Mouse (Mus musculus): Measurements from ENCODE around the gene Asz1. TPM values are rescaled to one million over a fixed set of nuclear protein-coding genes. Genes with fewer than 3 reads are reported as not detected.

Gene Asz1
- polyA plus RNA-seq, 1 experiment from 2014 or later: not detected

DNA sequence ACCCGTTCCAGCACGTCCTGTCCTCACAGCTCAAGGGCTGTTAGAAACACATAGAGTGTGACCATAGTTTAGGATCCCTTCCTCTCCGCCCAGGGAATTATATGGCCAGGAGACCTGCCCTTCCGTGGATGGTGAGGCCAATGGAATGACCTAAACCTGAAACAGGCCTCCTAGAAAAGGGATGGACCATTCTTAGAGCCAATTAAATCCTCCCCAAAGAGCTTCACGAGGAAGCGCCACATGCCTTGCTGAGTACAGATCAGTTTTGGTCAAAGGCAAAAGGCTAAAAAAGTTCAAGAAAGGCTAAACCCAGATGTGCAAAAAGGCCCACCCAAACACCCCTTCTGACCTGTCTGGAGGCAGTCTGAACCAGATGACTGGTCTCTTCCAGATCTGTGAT is 76.6 kb downstream of the Asz1 start:
- Histone ChIP-seq H3K79me2 (ENCODE audit: inconsistent target) (no peaks in the 10 kb centered on the region), H3K27ac (no peak overlapping the region), H3K4me3 (ENCODE audit: inconsistent target) (no peak overlapping the region), H3K36me3 (ENCODE audit: inconsistent target) (no peaks in the 10 kb centered on the region)
- 30% methylated on average over 6 of the region's 6 CpGs for WGBS (ENCODE audit: missing documents)

DNA sequence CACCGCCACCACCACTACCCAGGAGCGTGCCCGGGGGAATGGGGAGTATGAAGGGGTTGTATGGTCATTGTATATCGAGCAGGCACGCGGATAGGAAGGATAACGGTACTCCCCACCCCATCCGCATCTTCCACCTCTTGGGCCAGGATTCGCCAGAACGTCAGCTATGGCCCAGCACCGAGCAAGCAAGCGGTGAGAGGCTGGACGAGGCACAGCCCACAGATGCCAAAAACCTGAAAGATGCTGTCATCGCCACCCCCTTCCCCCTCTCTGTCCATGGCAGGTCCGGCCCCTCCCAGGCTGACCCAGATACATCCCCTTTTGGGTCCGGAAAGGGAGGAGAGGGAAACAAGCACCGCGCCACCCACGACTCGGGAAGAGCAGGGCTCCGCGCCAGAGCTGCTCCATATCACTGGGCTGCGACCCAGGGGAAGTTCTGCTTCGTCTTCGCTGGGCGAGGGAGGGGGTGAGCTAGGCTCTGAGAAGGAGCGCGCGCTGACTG is 77.3 kb downstream of the Asz1 start:
- no peaks in the 10 kb centered on the region for H3K79me2 ChIP-seq (ENCODE audit: inconsistent target)
- no peak overlapping the region for H3K4me3 ChIP-seq (ENCODE audit: inconsistent target)
- no peak overlapping the region for H3K27ac ChIP-seq
- no peaks in the 10 kb centered on the region for H3K36me3 ChIP-seq (ENCODE audit: inconsistent target)
- 3% methylated on average over 29 of the region's 29 CpGs for WGBS (ENCODE audit: missing documents)

DNA sequence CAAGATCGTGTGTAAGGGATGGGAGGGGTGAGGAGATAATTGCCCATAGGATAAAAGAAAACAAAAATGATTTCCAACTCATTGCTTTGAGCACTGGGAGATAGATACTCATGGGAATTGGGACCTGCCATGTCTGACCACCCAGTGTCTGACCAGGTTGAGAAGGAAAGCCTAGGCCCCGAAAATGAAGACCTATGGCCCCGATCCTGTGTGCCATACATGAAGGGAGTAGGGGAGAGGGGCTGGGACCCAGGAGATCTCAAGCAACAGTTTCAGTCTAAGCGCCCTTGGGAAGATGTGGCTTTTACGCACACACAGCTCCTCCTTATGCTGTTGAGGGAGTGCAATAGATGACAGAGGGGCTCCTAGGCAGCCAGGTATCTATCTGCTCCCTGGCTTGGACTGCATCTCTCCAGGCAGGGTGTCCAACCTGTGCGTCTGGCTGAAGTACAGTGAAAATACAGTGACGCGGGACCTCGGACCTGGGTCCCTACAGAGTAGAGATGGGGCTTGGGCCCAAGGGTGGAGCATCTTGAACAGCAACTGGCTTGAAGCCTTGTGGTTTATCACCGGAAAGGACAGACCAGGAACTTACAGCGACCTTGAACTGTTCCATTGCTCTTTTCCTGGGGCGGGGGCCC is 77.9 kb downstream of the Asz1 start:
- Histone ChIP-seq H3K79me2 (ENCODE audit: inconsistent target) (no peaks in the 10 kb centered on the region), H3K4me3 (ENCODE audit: inconsistent target) (no peak overlapping the region), H3K36me3 (ENCODE audit: inconsistent target) (no peaks in the 10 kb centered on the region), H3K27ac (no peak overlapping the region)
- 12% methylated on average over 12 of the region's 12 CpGs for WGBS (ENCODE audit: missing documents)

DNA sequence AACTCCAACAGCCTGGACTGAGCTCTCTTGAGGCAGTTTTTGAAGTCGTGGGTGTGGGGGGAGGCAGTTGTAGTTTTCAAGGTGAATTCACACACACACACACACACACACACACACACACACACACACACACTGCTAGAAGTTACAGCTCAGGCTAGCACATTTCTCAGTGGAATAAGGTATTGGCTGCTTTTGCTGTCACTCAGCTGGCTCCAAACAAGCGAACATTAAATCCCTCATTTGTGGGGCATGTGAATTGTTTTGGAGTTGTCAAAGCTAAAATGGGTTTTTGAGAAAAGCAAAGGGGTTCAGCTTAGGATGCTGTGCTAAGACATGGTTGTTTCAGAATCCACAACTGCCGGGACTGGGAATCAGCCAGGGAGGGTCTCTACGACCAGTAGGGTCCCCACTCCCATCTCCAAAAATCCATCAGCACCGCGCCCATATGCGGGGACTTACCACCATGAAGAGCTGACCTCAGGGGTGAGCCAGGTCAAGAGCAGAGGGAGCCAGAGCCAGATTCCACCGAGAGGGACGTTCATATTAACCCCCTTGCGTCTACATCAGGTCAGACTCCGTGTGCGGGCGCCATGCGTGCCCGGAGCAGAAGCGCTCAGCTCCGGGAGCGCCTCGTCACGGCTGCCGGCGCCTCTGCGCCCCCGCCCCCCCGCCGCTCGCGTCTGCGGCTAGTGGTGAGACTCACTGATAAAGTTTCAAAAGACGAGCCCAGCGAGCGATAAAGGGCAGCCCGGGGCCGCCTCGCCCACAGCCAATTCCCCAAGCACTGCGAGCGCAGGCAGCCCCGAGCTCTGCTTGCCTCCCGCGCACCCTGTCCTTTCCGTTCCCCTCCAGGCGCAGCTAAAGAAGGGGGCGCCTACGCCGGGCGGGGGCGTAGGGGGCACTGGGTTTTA is 78.9 kb downstream of the Asz1 start, which contains the start of gene Wnt2:
TSS of gene Wnt2 (minus strand) at position 840 of the 911 bp plus-strand sequence.
- 3% methylated on average over 43 of the region's 47 CpGs for WGBS (ENCODE audit: missing documents)
- Histone ChIP-seq H3K79me2 (ENCODE audit: inconsistent target) (no peaks in the 10 kb centered on the region), H3K27ac (no peak within 1 kb of the TSS), H3K4me3 (ENCODE audit: inconsistent target) (no peak within 1 kb of the TSS), H3K36me3 (ENCODE audit: inconsistent target) (no peaks in the 10 kb centered on the region)

DNA sequence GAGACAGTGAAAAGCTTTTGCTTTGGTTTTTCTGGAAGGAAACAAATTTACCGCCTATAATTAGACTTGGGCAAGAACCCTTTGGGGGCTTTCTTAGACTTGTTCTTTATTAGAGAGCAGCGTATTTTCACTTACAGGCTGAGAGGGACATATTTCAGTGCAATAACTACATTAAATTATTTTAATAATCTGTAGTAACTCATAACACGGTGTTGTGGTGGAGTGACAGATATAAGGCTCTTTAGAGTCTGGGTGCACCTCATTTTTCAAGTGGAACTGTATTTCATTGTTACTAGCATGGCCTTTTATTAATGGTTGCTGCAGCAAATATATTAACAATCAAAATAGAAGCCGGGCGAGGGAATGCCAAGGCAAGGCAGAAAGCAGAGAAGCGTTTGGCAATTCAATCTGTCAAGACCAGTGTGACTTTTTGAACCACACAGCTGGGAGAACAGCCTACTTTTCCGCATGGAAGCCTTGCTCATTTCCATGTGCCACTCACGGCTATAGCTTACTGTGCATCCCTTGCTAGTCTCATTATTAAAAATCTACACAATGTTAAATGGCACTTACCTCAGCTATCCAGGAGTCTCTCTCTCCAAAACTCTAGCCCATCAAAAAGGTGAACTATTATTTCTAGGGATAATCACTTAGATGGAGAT is 84.6 kb downstream of the Asz1 start:
- Histone ChIP-seq H3K36me3 (ENCODE audit: inconsistent target) (no peaks in the 10 kb centered on the region), H3K79me2 (ENCODE audit: inconsistent target) (no peaks in the 10 kb centered on the region), H3K27ac (no peak overlapping the region), H3K4me3 (ENCODE audit: inconsistent target) (no peak overlapping the region)
- 93% methylated on average over 8 of the region's 8 CpGs for WGBS (ENCODE audit: missing documents)

DNA sequence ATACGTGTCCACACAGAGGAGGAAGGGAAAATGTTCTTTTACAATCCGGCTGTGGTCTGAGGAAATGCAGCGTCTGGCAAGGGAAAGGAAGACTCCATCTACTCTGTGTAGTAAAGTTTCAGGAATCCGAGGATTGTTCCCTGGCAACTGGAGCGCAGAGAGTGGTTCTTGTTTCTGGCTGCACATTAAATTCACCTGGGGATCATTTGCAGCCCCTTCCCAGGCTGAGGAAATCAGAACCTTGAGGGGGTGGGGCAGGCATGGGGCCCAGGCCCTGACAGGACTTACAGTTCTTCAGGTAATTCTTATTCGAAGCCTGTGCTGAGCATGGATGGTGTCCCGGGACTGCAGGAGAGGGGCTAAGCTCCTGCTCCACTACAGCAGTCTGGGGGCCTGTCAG is 95.5 kb downstream of the Asz1 start:
- WGBS (ENCODE audit: missing documents): 82% methylated on average over 7 of the region's 7 CpGs
- Histone ChIP-seq H3K4me3 (ENCODE audit: inconsistent target) (no peak overlapping the region), H3K27ac (no peak overlapping the region), H3K36me3 (ENCODE audit: inconsistent target) (no peaks in the 10 kb centered on the region), H3K79me2 (ENCODE audit: inconsistent target) (no peaks in the 10 kb centered on the region)

DNA sequence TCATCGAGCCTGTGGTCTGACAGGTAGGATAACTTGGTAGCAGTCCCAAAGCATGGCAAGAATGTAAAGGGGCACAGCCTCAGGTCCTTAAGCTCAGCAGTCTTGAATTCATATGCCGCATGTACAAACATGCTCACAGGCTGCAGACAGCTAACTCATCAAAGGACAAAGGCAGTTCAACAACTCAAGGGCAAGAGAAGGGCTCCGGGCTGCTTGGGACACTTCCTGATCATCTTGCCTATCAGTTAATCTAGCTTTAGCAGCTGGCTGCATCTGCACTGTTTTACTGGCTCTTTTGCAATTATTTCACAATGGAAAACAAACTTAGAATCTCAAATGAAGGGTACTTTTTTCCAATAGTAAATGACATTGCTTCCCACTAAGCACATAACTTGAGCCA is 101.5 kb downstream of the Asz1 start:
- 66% methylated on average over 3 of the region's 3 CpGs for WGBS (ENCODE audit: missing documents)
- Histone ChIP-seq H3K27ac (no peak overlapping the region), H3K79me2 (ENCODE audit: inconsistent target) (no peaks in the 10 kb centered on the region), H3K36me3 (ENCODE audit: inconsistent target) (no peaks in the 10 kb centered on the region), H3K4me3 (ENCODE audit: inconsistent target) (no peak overlapping the region)

DNA sequence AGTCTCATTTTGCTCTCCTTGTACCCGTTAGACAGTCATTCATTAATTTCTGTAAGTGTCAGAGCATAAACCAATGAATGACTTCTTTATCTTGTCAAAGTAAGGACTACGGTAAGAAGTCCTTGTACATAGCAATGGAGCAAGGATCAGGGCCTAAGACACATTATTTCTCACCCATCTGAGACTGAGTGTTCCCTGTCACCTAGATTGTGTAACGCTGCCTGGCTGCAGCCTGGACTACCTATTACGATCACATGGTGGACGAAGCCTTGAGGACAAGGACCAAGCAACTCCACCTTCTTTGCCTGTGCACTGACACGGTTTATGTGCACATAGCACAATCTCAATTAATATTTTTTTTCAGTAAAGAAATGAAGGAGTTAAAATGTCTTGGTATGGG is 106.8 kb downstream of the Asz1 start:
- H3K79me2 ChIP-seq (ENCODE audit: inconsistent target): no peaks in the 10 kb centered on the region
- WGBS (ENCODE audit: missing documents): 92% methylated on average over 6 of the region's 6 CpGs
- no peaks in the 10 kb centered on the region for H3K36me3 ChIP-seq (ENCODE audit: inconsistent target)
- no peak overlapping the region for H3K4me3 ChIP-seq (ENCODE audit: inconsistent target)
- H3K27ac ChIP-seq: no peak overlapping the region

Other genes starting within 250 kb of the Asz1 start
- gene Wnt2, start 78.5 kb downstream of the Asz1 start, polyA plus RNA-seq (2018): not detected in 3 replicates
- gene Cftr, start 61.6 kb upstream of the Asz1 start, polyA plus RNA-seq (2018): not detected in 3 replicates

Data from macrophage (primary cell).